Mouse (Mus musculus) lung, embryonic 16.5 days (tissue): ENCODE results near the gene Kcnk1. TPM values are rescaled to one million over a fixed set of nuclear protein-coding genes. Genes with fewer than 3 reads are reported as not detected.

Source experiments
- polyA plus RNA-seq: library from polyadenylated mRNA; unstranded; fragments of >200 nt; fragmentation: Nextera tagmentation; extraction: Ambion mirVana; gene quantifications from 2 replicates; pipeline ENCODE4 v1.2.1, GENCODE M21; 2015

Kcnk1 gene
- polyA plus RNA-seq, 1 experiment from 2014 or later, result 55.9 TPM

Other genes with a start within 250 kb of the Kcnk1 start
- gene Pcnx2, start 96.9 kb upstream of the Kcnk1 start, polyA plus RNA-seq, result 0.21 and 0.41 TPM in 2 replicates
- gene Map3k21, start 84.7 kb upstream of the Kcnk1 start, polyA plus RNA-seq, result 2.2 TPM in 2 replicates